Mouse (Mus musculus) ES-E14 (cell line): ENCODE results near the gene Gm49318. TPM values are rescaled to one million over a fixed set of nuclear protein-coding genes. Genes with fewer than 3 reads are reported as not detected.
A peak's percentile ranks its signal among the peaks of the same experiment; 100 is the strongest.

Experiments
- DNase-seq: peaks from one replicate; pipeline ENCODE4 v3.0.0-alpha.2; 2013; ENCODE audit warnings: low read depth, low spot score
- H3K27ac ChIP-seq: 2 replicates; pipeline ENCODE4 v1.5.1; 2012; ENCODE audit warnings: low read depth, mild to moderate bottlenecking, low read length, moderate library complexity, mixed read lengths; ENCODE audit not compliant: poor library complexity, insufficient read depth, severe bottlenecking
- H3K36me3 ChIP-seq: 2 replicates; pipeline ENCODE4 v1.6.1; 2012; ENCODE audit warnings: mild to moderate bottlenecking, low read length, moderate library complexity, mixed read lengths; ENCODE audit not compliant: control insufficient read depth, poor library complexity, insufficient read depth, severe bottlenecking
- H3K4me1 ChIP-seq, 2 experiments: fragments of 150-350 bp in 1 of 2; sonication (generic) in 1 of 2; 2 replicates each; pipeline ENCODE4 v1.6.1; 2012; ENCODE audit warnings: low read length in 2 of 2, mild to moderate bottlenecking in 1 of 2, mixed read lengths in 1 of 2; ENCODE audit not compliant: control insufficient read depth in 2 of 2, insufficient read depth in 2 of 2, poor library complexity in 1 of 2
- H3K4me3 ChIP-seq, 2 experiments: fragments of 150-350 bp in 1 of 2; sonication (generic) in 1 of 2; 2 replicates each; pipeline ENCODE4 v1.5.1; 2012; ENCODE audit warnings: low read length in 2 of 2, low read depth in 1 of 2, mild to moderate bottlenecking in 1 of 2, mixed read lengths in 1 of 2; ENCODE audit not compliant: insufficient read depth in 1 of 2, poor library complexity in 1 of 2, severe bottlenecking in 1 of 2
- H3K9ac ChIP-seq: 2 replicates; pipeline ENCODE4 v1.6.1; 2012; ENCODE audit warnings: low read depth, mild to moderate bottlenecking, low read length, mixed read lengths; ENCODE audit not compliant: poor library complexity, insufficient read depth, severe bottlenecking
- H3K9me3 ChIP-seq: fragments of 150-350 bp; sonication (generic); 2 replicates; pipeline ENCODE4 v1.6.1; 2012; ENCODE audit warnings: low read depth, mild to moderate bottlenecking, low read length; ENCODE audit not compliant: control insufficient read depth, insufficient read depth
- CHD2 ChIP-seq: IDR thresholded peaks from 2 replicates; pipeline ENCODE4 v1.6.1; 2014; ENCODE audit warnings: mild to moderate bottlenecking, low read depth, low read length, inconsistent platforms
- HCFC1 ChIP-seq: IDR thresholded peaks from 2 replicates; pipeline ENCODE4 v1.6.1; 2012; ENCODE audit warnings: low read length, inconsistent platforms, borderline replicate concordance; ENCODE audit not compliant: insufficient read depth
- MAFK ChIP-seq: IDR thresholded peaks from 2 replicates; pipeline ENCODE4 v1.6.1; 2014; ENCODE audit warnings: mild to moderate bottlenecking, low read depth, low read length, inconsistent platforms; ENCODE audit not compliant: insufficient read depth
- ZC3H11A ChIP-seq: IDR thresholded peaks from 2 replicates; pipeline ENCODE4 v1.6.1; 2012; ENCODE audit warnings: low read depth, mild to moderate bottlenecking, inconsistent platforms, low read length, borderline replicate concordance
- ZNF384 ChIP-seq: IDR thresholded peaks from 2 replicates; pipeline ENCODE4 v1.6.1; 2012; ENCODE audit warnings: low read depth, low read length, inconsistent platforms
- in situ Hi-C, 2 experiments: fragments of 600-800 bp; cut with MboI; formaldehyde crosslinking; loops; one replicate each; pipeline ENCODE4 v1.15.1; 2025; ENCODE audit warnings: low sequenced_read_pairs in 2 of 2, inconsistent platforms in 1 of 2; ENCODE audit not compliant: unreplicated experiment in 2 of 2
- total RNA-seq: library from RNA; depleted of rRNA; stranded (reverse); fragments of 300-350 nt; gene quantifications from 2 replicates; pipeline ENCODE4 v1.2.3, GENCODE M21; 2012

Gene Gm49318
- total RNA-seq, 1 experiment, result not detected

- TF ChIP-seq HCFC1 (no peak), ZC3H11A (no peak), CHD2 (no peak), ZNF384 (no peak), MAFK (no peak)
- Histone ChIP-seq H3K9ac (peak overlapping the region; percentile 64; the same call in 1 of the 2 replicates), H3K4me3 (peak overlapping the region; percentile 36 to 61), H3K9me3 (no peaks in the 10 kb centered on the region), H3K27ac (no peak overlapping the region), H3K4me1 (peaks cover 1 to 8% of the 10 kb centered on the region in 2 experiments; a peak in 2 of 4 replicates), H3K36me3 (no peaks in the 10 kb centered on the region)
- DNase-seq, result no peak
- in situ Hi-C loops, result no loop called here
Observed at GRCm38 (mm10) chr9:22095854-22096307, 24.8 kb upstream of the Gm49318 start.

- no peak for DNase-seq
- no peaks in the 10 kb centered on the region for H3K36me3 ChIP-seq
Observed at GRCm38 (mm10) chr9:22092746-22093145, 21.7 kb upstream of the Gm49318 start.

GRCm38 (mm10) chr9:22089986-22090385, 18.9 kb upstream of the Gm49318 start:
- no peak for DNase-seq
- in situ Hi-C loops, result no loop called here
- H3K4me3 ChIP-seq, result no peak overlapping the region
- H3K4me1 ChIP-seq, result peaks cover 0 to 3% of the 10 kb centered on the region in 2 experiments; a peak in 1 of 4 replicates
- H3K9me3 ChIP-seq, result no peaks in the 10 kb centered on the region
- no peak overlapping the region for H3K27ac ChIP-seq
- no peak overlapping the region for H3K9ac ChIP-seq
- TF ChIP-seq MAFK, result no peak
- TF ChIP-seq HCFC1, result no peak
- no peak for TF ChIP-seq ZC3H11A
- TF ChIP-seq CHD2, result no peak
- no peak for TF ChIP-seq ZNF384
- no peaks in the 10 kb centered on the region for H3K36me3 ChIP-seq

More at GRCm38 (mm10) chr9:22092746-22093145, 21.7 kb upstream of the Gm49318 start:
- Histone ChIP-seq H3K9me3 (no peaks in the 10 kb centered on the region), H3K27ac (no peak overlapping the region), H3K9ac (no peak overlapping the region), H3K4me3 (no peak overlapping the region), H3K4me1 (peaks cover 0 to 1% of the 10 kb centered on the region in 2 experiments; a peak in 1 of 4 replicates)
- in situ Hi-C loops, result no loop called here
- TF ChIP-seq ZNF384, result peak; percentile 60; the same call in 1 of the 2 replicates
- TF ChIP-seq MAFK, result no peak
- TF ChIP-seq CHD2, result no peak
- no peak for TF ChIP-seq HCFC1
- no peak for TF ChIP-seq ZC3H11A

DNA sequence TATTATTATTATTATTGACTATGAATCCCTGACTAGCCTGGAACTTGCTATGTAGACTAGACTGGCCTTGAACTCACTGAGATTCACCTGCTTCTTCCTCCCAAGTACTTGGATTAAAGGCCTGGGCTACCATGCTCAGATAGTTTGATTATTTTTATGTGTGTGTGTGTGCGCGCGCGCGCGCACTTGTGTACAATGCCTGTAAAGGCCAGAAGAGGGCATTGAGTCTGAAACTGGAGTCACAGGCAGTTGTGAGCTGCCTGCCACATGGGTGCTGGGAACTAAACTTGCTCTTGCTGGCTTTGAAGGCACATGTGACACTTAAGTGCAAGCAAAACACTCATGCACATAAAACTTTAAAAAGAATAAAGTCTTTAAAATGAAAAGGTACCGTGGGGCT, 18.2 kb upstream of the Gm49318 start:
- Histone ChIP-seq H3K9ac (no peak overlapping the region), H3K36me3 (no peaks in the 10 kb centered on the region), H3K9me3 (no peaks in the 10 kb centered on the region), H3K27ac (no peak overlapping the region), H3K4me3 (no peak overlapping the region), H3K4me1 (peaks cover 0 to 3% of the 10 kb centered on the region in 2 experiments; a peak in 1 of 4 replicates)
- no peak for TF ChIP-seq CHD2
- no peak for TF ChIP-seq ZNF384
- no peak for TF ChIP-seq HCFC1
- TF ChIP-seq MAFK, result no peak
- no peak for TF ChIP-seq ZC3H11A
- in situ Hi-C loops, result no loop called here
- no peak for DNase-seq
